Mouse (Mus musculus): ENCODE results near the gene Atp8a2.

- no peak for TF ChIP-seq CTCF (IDR thresholded peaks at IDR 0.05; ENCODE audit: low read depth, low read length)
- no peak for TF ChIP-seq GATA1 (IDR thresholded peaks at IDR 0.05; ENCODE audit: borderline replicate concordance, low read length)
- no peak for TF ChIP-seq POLR2AphosphoS5 (IDR thresholded peaks at IDR 0.05; ENCODE audit: insufficient replicate concordance, low read depth, low read length)
- TF ChIP-seq TAL1 (conservative IDR thresholded peaks at IDR 0.05; ENCODE audit: low read depth, low read length): no peak
- no peak for TF ChIP-seq GATA2 (IDR thresholded peaks at IDR 0.05; ENCODE audit: borderline replicate concordance, low read depth, low read length)
These were observed 48.1 kb downstream of the Atp8a2 start for GRCm38 (mm10) chr14:60148893-60149292.
